Mouse (Mus musculus) limb, embryonic 11.5 days (tissue): ENCODE data around the gene Pak1. TPM values are rescaled to one million over a fixed set of nuclear protein-coding genes. Genes with fewer than 3 reads are reported as not detected.
"Not testable (repeated sequence)": the region's sequence is repeated elsewhere in the genome, so short reads cannot be mapped to it uniquely, and the experiment has no call there.

ENCODE experiments used
- ATAC-seq: fragments of 200-750 bp; cut with Nextera tagmentation; 2 replicates; pipeline ENCODE4 v1.8.0; 2017; ENCODE audit warnings: low read depth; ENCODE audit not compliant: insufficient number of reproducible peaks, low FRiP score, low TSS enrichment
- DNase-seq: peaks from one replicate; pipeline ENCODE4 v3.0.0-alpha.2; 2015; ENCODE audit warnings: low spot score
- H3K27ac ChIP-seq: fragments of 300-500 bp; sonication (generic); replicated peaks from 2 replicates; pipeline ENCODE4 v1.5.1; 2014; ENCODE audit warnings: low read depth, mild to moderate bottlenecking, low read length
- H3K27me3 ChIP-seq: fragments of 300-500 bp; sonication (generic); 2 replicates; pipeline ENCODE4 v1.6.1; 2014; ENCODE audit warnings: mild to moderate bottlenecking, low read length, mixed read lengths; ENCODE audit not compliant: control insufficient read depth, insufficient read depth
- H3K36me3 ChIP-seq: fragments of 300-500 bp; sonication (generic); 2 replicates; pipeline ENCODE4 v1.6.1; 2014; ENCODE audit warnings: mild to moderate bottlenecking, low read length, moderate library complexity, mixed read lengths; ENCODE audit not compliant: control insufficient read depth, insufficient read depth
- H3K4me1 ChIP-seq: fragments of 300-500 bp; sonication (generic); 2 replicates; pipeline ENCODE4 v1.6.1; 2014; ENCODE audit warnings: low read length, mixed read lengths; ENCODE audit not compliant: control insufficient read depth, insufficient read depth
- H3K4me2 ChIP-seq: fragments of 300-500 bp; sonication (generic); 2 replicates; pipeline ENCODE4 v1.6.1; 2014; ENCODE audit warnings: low read depth, mild to moderate bottlenecking, moderate library complexity; ENCODE audit not compliant: severe bottlenecking
- H3K4me3 ChIP-seq: fragments of 300-500 bp; sonication (generic); 2 replicates; pipeline ENCODE4 v1.5.1; 2014; ENCODE audit warnings: low read depth, low read length
- H3K9ac ChIP-seq: fragments of 300-500 bp; sonication (generic); 2 replicates; pipeline ENCODE4 v1.6.1; 2014; ENCODE audit warnings: mild to moderate bottlenecking, low read length
- H3K9me3 ChIP-seq: fragments of 300-500 bp; sonication (generic); 2 replicates; pipeline ENCODE4 v1.6.1; 2016; ENCODE audit warnings: low read length; ENCODE audit not compliant: control insufficient read depth
- whole genome bisulfite sequencing: fragments of 180-500 bp; shearing (Covaris S2); extraction: QIAGEN DNeasy Blood & Tissue Kit; methylation state at CpG from one replicate; pipeline ENCODE4 v1.1.7; 2014; 5-methylcytosine and 5-hydroxymethylcytosine counted together
- polyA plus RNA-seq: library from polyadenylated mRNA; unstranded; fragments of >200 nt; fragmentation: Nextera tagmentation; extraction: Ambion mirVana; gene quantifications from 2 replicates; pipeline ENCODE4 v1.2.1, GENCODE M21; 2014

The Pak1 gene
- polyA plus RNA-seq, 1 experiment from 2014 or later, result 33.2 TPM

DNA sequence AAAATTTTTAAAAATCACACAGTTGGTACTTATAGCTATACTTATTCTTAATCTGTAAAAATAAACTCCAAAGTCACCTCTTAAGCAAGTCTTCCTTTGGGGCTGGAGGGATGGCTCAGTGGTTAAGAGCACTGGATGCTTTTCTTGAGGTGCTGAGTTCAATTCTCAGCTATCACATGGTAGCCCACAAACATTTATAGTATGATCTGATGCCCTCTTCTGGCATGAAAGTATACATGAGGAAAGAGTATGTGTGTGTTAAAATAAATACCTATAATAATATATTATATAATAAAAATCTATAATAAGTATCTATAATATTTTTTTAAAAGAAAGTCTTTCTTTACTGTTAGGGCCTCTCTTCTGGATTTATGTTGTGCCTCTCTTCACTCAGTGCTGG, 58.2 kb downstream of the Pak1 start:
- H3K9ac ChIP-seq, result no peak overlapping the region
- no peaks in the 10 kb centered on the region for H3K27me3 ChIP-seq
- ATAC-seq, result no peak
- DNase-seq, result no peak
- no peak overlapping the region for H3K27ac ChIP-seq
- H3K36me3 ChIP-seq, result no peaks in the 10 kb centered on the region
- no peak overlapping the region for H3K4me3 ChIP-seq
- H3K4me1 ChIP-seq, result no peaks in the 10 kb centered on the region
- no peak overlapping the region for H3K4me2 ChIP-seq
- no peaks in the 10 kb centered on the region for H3K9me3 ChIP-seq

DNA sequence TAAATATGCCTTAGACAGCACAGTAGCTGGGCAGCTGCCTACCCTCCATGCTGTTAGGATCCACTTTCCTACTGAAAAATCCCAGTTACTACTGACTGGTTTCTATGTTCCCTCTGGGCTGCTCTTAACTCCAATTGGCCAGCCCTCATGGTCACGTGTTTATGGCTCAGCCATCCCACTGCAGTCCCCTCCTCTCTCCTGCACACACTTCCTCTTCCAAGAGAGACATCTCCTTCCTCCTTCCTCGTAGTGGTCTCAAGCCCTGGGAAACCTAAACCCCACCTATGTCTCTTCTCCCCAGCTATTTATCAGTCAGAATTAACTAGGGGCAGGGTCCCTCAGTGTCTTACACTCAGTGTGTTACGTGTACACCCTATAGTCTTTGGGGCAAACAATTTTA, 61.2 kb downstream of the Pak1 start:
- H3K36me3 ChIP-seq, H3K4me3 ChIP-seq, H3K9me3 ChIP-seq, DNase-seq, H3K27ac ChIP-seq, H3K4me2 ChIP-seq, H3K9ac ChIP-seq, H3K4me1 ChIP-seq, H3K27me3 ChIP-seq, ATAC-seq: not testable (repeated sequence)
- WGBS, result 82% methylated on average over 3 of the region's 3 CpGs

GRCm38 (mm10) chr7:97850331-97850730, 62.0 kb downstream of the Pak1 start:
- H3K9me3 ChIP-seq, result no peaks in the 10 kb centered on the region
- no peak overlapping the region for H3K4me3 ChIP-seq
- H3K9ac ChIP-seq, result no peak overlapping the region
- H3K27ac ChIP-seq, result no peak overlapping the region
- no peak for ATAC-seq
- H3K4me2 ChIP-seq, result no peak overlapping the region
- H3K27me3 ChIP-seq, result no peaks in the 10 kb centered on the region
- H3K4me1 ChIP-seq, result no peaks in the 10 kb centered on the region
- H3K36me3 ChIP-seq, result no peaks in the 10 kb centered on the region
- WGBS, result 83% methylated on average over 3 of the region's 3 CpGs
- DNase-seq, result no peak

DNA sequence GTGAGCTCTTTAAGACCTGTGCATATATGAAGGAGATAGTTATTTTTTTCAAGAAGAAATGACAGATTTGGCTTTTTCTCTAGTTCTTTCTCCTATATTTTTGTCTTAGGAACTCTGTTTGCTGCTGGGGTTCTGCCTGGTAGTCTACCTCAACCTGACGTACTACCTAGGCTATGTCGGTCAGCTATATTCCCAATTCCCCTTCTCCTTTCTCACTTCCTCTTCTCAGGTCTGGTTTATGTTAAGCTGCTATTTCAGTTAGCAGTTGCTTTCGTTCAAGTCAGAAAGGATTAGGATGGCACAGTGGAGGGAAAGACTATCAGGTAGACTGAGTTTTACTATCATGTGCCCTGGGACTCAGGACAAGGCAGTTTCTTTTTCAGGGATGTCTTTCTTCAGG, 75.2 kb downstream of the Pak1 start:
- H3K4me3 ChIP-seq, result no peak overlapping the region
- H3K9ac ChIP-seq, result no peak overlapping the region
- H3K4me2 ChIP-seq, result no peak overlapping the region
- H3K9me3 ChIP-seq, result no peaks in the 10 kb centered on the region
- H3K36me3 ChIP-seq, result no peaks in the 10 kb centered on the region
- H3K27ac ChIP-seq, result no peak overlapping the region
- 75% methylated on average over 3 of the region's 3 CpGs for WGBS
- no peaks in the 10 kb centered on the region for H3K27me3 ChIP-seq
- no peaks in the 10 kb centered on the region for H3K4me1 ChIP-seq
- DNase-seq, result no peak
- no peak for ATAC-seq

DNA sequence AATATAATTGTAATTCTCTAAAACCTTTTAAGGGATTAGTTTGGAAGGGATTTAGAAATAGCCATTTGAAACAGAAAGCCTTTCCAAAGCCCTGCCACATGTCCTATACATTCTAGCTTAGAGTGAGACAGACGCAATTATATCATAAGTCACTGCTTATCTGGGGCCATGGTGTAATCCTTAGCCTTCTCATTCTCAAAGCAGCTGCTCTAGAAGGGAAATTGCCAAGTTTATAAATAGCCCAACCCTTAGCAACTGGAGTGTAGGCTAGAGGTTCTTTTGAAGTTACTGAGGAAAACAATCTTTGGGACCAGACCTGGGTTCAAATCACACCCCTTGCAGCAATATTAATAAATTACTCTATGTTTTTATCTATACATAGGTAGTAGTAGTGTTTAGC, 76.2 kb downstream of the Pak1 start:
- WGBS, result 91% methylated on average over 1 of the region's 1 CpGs
- Histone ChIP-seq H3K4me3 (no peak overlapping the region), H3K4me2 (no peak overlapping the region), H3K9ac (no peak overlapping the region), H3K27ac (no peak overlapping the region), H3K27me3 (no peaks in the 10 kb centered on the region), H3K4me1 (no peaks in the 10 kb centered on the region), H3K36me3 (no peaks in the 10 kb centered on the region), H3K9me3 (no peaks in the 10 kb centered on the region)
- DNase-seq (no peak), ATAC-seq (no peak)

DNA sequence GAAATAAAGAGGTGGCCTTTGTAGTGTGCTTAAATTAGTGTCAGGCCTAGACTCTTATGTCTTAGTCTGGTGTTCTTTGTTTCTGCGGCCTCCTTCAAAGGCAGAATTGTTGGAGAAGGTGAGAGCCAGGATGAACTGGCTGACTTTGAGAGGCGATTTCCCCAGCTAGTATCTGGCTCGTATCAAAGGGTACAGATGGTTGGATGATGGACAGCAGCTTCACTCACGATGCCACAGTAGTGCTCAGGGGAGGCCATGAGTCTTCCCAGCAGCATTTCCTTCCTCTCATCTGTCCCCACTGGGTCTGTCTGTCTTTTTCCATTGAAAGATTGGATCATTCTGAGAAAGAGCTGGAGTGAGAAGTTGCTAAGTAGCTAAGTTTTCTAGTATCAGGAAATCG, 79.5 kb downstream of the Pak1 start:
- no peak overlapping the region for H3K27ac ChIP-seq
- WGBS, result 80% methylated on average over 5 of the region's 5 CpGs
- ATAC-seq, result no peak
- H3K4me3 ChIP-seq, result no peak overlapping the region
- H3K27me3 ChIP-seq, result no peaks in the 10 kb centered on the region
- H3K9ac ChIP-seq, result no peak overlapping the region
- no peak overlapping the region for H3K4me2 ChIP-seq
- H3K36me3 ChIP-seq, result no peaks in the 10 kb centered on the region
- no peaks in the 10 kb centered on the region for H3K9me3 ChIP-seq
- no peak for DNase-seq
- no peaks in the 10 kb centered on the region for H3K4me1 ChIP-seq

- Histone ChIP-seq H3K4me2 (no peak overlapping the region), H3K9ac (no peak overlapping the region), H3K4me1 (no peaks in the 10 kb centered on the region), H3K9me3 (no peaks in the 10 kb centered on the region), H3K4me3 (no peak overlapping the region), H3K36me3 (no peaks in the 10 kb centered on the region), H3K27me3 (no peaks in the 10 kb centered on the region), H3K27ac (no peak overlapping the region)
- no peak for ATAC-seq
- WGBS, result 64% methylated on average over 1 of the region's 1 CpGs
- no peak for DNase-seq
Observed at GRCm38 (mm10) chr7:97868766-97869165, 80.4 kb downstream of the Pak1 start.

DNA sequence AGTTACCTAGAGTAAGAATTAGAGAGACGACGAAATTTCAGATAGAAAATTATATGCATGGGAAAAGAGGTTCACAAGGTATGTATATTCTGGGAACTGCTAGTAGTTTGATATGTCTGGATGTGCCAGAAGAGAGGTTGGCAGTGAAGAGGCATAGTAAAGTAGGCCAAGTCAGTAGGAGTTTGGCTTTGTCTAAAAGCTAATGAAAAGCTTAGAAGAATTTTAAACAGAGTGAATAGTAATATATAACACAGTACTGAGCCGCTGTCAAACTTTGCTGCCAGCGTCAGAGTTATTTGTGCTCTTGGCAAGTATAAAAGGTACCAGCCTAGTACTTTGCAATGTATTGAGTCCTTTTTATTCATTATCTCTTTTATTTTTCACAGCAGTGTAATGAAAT, 84.1 kb downstream of the Pak1 start:
- H3K36me3 ChIP-seq, result no peaks in the 10 kb centered on the region
- ATAC-seq (no peak), DNase-seq (no peak)
- no peaks in the 10 kb centered on the region for H3K27me3 ChIP-seq
- no peak overlapping the region for H3K4me2 ChIP-seq
- H3K27ac ChIP-seq, result no peak overlapping the region
- H3K4me1 ChIP-seq, result no peaks in the 10 kb centered on the region
- H3K9me3 ChIP-seq, result no peaks in the 10 kb centered on the region
- H3K9ac ChIP-seq, result no peak overlapping the region
- 93% methylated on average over 4 of the region's 4 CpGs for WGBS
- H3K4me3 ChIP-seq, result no peak overlapping the region

- H3K4me2 ChIP-seq, result no peak overlapping the region
- H3K9ac ChIP-seq, result no peak overlapping the region
- no peaks in the 10 kb centered on the region for H3K9me3 ChIP-seq
- no peaks in the 10 kb centered on the region for H3K36me3 ChIP-seq
- ATAC-seq, result no peak
- no peak for DNase-seq
- no peaks in the 10 kb centered on the region for H3K4me1 ChIP-seq
- no peak overlapping the region for H3K27ac ChIP-seq
- H3K27me3 ChIP-seq, result no peaks in the 10 kb centered on the region
- no peak overlapping the region for H3K4me3 ChIP-seq
Observed at GRCm38 (mm10) chr7:97873317-97873716, 85.0 kb downstream of the Pak1 start.
